Mouse (Mus musculus): ENCODE data around the gene Cc2d2b. TPM values are rescaled to one million over a fixed set of nuclear protein-coding genes. Genes with fewer than 3 reads are reported as not detected.

The Cc2d2b gene
- total RNA-seq (2022): 1 to 10 TPM in 1 of 4 experiments, under 1 TPM in 3; 0.53 to 1.1 (median 0.74) TPM

DNA sequence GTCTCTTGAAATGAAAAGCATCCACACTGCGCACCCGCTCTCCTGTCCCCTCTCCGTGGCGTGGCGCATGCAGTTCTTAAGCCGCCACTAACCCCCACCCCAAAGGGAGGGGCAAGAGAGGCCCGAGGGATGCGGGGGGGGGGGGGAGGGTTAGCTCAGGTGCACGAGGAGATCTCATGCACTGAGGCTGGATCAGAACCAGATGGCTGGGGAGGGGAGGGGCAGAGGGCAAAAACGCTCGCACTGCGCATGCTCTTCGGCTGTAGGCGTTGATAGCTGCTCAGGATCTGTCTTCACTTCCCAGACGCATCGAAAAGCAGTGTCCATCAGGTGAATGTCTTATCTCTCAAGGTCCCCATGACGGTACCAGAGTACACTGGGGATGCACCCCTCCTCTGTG lies at the start of gene Cc2d2b:
Gene Cc2d2b (plus strand): TSS at position 195 of the 400 bp plus-strand sequence.
- no peak for DNase-seq (ENCODE audit: low spot score in 2 of 2)

DNA sequence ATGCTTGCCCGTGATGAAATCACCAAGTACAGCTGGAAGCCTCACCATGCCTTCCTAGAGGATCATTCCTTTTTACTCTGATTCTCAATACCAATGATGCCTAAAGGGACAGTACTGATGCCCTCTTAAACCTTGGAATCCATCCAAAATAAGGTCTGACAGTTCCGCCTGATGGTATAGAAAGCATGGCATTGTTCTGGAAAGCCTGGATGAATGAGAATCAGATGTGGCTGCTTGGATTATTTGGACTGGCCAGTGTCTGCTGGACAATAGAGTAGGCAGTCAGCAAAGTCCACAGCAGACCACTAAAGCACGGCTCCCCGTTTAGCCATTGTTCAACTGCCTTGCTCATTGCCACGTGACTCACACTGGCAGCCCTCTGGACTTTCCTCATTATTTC lies 48.7 kb upstream of the Cc2d2b start:
- no peak for DNase-seq (ENCODE audit: low spot score in 2 of 2)

DNA sequence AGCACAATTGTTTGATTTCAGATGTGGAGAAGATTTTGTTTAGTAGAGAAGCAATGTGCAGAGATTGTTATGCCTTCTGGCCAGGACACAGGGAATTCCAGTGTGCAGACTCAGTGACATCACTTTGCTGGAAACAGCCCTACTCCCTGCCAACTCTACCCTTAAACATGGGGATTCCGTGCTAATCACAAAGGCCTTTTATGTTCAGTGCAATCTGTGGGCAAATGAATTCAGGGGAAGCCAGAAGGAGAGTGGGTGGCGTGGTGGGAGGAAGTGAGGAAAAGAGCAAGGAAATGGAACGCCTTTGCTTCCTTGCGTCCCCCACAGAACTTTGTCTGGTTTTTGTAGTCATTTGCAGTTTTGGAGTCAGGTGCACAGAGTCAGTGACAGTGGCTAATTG lies 46.1 kb upstream of the Cc2d2b start:
- peak in 1 of 2 experiments; percentile 64 for DNase-seq (ENCODE audit: low spot score in 2 of 2)

DNA sequence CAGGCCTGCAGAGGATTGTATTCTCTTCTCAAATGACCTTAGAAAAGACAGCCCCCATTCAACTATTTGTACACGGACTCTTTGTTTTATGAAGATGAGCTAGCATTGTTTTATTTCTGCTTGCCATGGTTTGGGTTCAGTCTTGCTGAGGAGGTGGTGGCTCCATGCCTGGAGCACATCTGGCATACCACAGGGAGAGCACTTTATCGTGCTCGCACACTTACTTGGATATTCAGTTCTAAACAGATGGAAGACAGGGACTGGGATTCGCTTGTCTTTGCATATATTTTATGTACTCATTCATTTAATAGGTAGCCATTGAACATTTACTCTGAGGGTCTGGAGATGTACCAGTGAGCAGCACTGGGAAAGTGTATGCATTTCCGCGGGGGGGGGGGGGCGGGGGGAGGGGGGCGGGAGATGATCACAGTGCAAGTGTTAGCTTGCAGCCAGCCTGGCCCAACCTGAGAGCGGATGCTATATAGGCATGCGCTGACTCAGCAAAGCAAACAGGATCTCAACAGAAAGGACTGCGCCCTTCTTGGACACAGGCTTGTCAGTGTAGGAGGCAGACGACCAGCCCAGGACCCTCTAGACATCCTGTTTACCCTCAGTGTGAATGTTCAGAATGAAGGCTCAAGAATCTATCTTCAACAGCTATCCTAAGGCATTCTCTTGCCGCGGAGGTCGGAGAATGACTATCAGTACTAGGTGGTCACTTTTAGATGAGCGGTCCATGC lies 35.5 kb upstream of the Cc2d2b start:
- peak in 1 of 2 experiments; percentile 29 for DNase-seq (ENCODE audit: low spot score in 2 of 2)

DNA sequence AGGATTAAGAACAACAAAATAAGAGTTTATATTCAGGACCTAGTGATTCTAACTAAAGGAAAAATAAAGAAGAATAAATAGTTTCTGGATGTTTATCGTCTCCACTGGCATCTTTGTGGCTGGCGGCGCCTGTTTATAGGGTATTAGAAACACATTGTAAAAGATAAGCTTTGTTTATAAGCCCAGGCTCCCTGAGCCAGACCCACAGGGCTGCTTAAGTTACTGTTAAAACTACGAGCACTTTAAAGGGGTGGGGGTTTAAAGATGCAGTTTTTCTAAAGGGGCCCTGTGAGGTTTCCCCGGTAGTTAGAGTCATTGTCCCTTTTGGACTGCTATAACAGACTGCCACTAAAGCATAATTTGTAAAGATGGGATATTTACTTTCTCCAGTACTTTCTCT lies 33.9 kb upstream of the Cc2d2b start:
- DNase-seq (ENCODE audit: low spot score in 2 of 2): no peak

DNA sequence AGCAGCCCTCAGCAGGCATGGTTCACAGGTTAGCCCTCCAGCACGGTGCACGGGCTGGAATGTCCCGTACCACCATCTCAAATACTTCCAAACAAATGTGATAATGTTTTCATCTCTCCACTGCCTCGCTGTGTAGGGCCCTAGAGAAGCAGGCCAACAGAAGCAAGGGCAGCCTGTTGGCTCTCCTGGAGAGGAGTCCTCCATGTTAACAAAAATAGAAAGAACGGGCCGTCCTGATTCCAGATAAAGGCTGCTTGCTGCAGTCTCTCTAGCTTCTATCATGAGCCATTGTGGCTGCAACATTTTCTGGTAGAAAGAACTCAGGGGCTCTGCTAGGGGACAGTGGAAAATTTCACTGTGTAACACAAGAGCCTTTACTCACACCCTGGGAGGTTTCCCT lies 31.6 kb upstream of the Cc2d2b start:
- no peak for DNase-seq (ENCODE audit: low spot score in 2 of 2)

DNA sequence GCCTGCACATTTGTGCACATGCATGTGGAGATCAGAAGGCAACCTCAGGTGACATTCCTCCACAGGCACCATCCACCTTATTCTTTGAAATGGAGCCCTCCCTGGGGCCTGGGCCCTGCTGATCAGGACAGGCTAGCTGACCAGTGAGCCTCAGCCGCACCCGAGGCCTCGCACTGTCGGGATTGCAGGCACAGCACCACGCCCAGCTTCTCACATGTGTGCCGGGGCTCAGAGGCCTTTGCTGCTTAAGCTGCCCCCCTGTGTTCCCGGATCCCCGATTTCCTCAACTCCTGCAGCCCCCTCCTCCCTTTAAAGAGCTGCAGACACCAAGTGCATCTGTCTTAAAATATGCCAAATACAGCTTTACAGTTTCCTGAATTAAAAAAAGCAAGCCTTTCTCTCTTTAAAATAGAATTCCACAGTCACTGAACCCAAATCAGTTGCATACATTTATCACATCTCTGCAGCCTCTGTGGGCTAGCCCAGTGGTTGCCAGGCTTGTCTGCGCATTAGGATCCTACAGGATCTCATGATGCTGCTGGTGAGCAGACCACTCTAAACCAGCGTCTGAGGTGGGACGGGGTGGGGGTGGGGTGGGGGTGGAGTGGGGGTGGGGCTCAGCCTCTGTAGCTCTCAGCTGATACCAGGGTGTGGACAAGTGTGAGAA lies 29.0 kb upstream of the Cc2d2b start:
- no peak for DNase-seq (ENCODE audit: low spot score in 2 of 2)

DNA sequence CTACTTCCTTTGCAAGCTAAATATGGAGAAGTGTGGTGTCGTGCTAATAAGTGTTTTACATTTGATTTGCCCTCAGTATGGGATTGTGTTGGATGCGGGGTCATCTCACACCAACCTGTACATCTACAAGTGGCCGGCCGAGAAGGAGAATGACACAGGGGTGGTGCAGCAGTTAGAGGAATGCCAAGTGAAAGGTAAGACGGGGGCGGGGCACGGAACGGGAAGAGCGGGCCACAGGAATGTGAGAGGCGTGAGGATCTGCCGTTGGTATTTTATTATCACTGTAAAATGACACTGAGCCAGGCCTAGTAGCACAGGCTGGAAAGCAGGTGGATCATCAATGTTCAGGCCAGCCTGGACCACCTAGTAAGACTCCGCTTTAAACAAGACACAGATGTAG lies 28.2 kb upstream of the Cc2d2b start:
- no peak for DNase-seq (ENCODE audit: low spot score in 2 of 2)

DNA sequence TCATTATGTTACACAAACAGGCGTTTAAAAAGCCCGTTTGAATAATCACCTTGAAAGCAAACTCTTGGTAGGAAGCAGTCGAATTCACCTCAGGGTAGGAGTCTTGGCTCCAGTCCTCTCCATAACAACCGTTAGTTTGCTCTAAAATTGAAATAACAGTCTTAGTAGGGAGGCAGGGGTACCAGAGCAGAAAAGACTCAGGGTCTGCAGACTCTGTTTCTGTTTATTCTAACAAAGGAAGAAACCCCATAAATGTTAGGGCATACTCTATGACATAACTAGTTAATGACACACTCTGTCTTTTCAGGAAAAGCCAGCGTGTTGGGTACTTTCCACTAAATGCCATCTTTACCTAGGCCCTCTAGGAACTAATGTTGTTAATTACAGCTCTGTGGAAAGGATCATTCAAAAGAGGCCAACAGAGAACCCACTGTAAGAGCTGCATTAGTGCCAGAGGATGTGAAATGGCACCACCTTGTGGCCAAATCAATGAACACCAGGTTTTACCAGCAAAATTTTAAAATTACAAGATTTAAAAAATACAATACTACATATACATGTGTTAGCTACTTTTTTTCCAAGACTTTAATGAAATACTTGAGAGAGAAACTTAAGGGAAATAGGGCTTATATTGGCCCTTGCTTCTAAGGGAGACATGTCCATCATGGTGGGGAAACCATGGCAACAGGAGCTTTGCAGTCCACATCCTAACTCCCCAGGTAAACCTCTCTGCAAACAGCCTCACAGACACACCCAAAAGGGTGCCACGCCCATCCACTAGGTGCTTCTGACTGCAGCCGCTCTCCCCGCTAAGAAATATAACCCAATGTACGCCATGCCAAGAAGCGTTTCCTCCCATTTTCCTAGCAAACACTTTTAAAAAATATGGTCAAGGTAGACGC lies 26.2 kb upstream of the Cc2d2b start:
- peak in 1 of 2 experiments; percentile 47 for DNase-seq (ENCODE audit: low spot score in 2 of 2)

DNA sequence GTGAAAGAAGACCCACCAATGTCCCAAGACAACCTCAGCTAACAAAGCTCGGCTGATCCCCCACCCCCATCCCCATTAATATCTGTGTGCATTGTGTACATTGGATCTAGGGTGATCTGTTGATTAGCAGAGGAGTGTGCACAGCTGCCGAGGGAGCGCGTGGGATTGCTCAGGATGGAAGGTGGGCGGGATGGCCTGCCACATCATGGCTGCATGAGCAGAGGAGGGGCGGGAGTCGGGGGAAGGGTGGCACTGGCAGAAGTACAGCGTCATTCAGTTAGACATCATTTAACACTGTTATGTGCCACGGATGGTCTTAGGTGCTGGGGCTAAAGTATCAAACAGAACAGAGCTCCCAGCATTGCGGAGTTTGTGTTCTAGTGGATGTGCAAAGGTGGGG lies 25.0 kb upstream of the Cc2d2b start:
- DNase-seq (ENCODE audit: low spot score in 2 of 2): peak in 1 of 2 experiments; percentile 33

DNA sequence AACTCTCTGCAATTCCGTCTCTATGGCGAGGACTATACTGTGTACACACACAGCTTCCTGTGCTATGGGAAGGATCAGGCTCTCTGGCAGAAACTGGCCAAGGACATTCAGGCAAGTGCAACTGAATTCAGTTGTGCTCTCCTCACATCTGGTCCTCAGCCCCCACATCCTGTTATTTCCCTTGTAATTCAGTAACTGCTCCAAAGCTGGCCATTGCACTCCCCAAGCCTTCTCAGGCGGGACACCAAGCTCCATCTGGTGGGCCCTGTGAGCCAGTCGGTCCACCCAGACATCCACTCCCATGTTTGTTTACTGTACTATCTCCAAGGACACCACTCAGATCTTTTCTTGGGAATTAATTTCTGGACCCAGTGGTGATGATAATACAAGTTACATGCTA lies 22.4 kb upstream of the Cc2d2b start:
- no peak for DNase-seq (ENCODE audit: low spot score in 2 of 2)

DNA sequence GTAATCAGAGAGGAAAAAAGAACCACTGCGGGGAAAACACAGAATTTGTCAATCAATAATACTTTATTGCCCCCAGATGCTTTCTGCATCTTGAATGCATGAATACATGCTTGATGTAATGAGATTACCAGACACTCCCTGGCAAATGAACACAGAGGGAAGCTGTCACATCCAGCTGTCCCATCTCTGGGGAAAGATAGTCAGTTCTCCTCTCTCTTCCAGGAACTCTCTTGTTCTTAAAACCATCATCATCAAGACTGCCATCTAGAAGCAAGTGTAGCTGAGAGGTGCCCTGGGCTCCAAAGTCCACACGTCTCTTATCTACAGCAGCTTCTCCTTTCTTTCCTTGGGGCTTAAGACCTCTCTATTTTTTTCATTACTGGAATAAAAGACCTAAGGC lies 21.9 kb upstream of the Cc2d2b start:
- DNase-seq (ENCODE audit: low spot score in 2 of 2): no peak

DNA sequence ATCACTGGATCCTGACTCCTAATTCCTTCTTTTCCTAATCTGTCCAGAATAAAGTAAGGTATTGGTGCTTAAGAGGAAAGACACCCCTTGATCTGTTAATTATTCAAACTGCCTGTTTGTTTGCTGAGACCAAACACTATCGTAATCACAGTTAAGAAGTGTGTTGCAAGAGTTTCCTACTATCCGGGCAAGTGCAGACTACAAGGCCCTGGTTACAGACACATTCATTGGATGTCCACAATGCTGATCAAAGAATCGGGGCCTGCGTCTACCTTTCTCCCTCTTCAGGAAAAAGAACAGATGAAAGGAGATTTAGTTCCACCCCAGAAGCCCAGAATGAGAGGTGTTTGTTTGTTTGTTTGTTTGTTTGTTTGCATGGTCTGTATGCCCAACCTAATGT lies 20.3 kb upstream of the Cc2d2b start:
- DNase-seq (ENCODE audit: low spot score in 2 of 2): no peak

DNA sequence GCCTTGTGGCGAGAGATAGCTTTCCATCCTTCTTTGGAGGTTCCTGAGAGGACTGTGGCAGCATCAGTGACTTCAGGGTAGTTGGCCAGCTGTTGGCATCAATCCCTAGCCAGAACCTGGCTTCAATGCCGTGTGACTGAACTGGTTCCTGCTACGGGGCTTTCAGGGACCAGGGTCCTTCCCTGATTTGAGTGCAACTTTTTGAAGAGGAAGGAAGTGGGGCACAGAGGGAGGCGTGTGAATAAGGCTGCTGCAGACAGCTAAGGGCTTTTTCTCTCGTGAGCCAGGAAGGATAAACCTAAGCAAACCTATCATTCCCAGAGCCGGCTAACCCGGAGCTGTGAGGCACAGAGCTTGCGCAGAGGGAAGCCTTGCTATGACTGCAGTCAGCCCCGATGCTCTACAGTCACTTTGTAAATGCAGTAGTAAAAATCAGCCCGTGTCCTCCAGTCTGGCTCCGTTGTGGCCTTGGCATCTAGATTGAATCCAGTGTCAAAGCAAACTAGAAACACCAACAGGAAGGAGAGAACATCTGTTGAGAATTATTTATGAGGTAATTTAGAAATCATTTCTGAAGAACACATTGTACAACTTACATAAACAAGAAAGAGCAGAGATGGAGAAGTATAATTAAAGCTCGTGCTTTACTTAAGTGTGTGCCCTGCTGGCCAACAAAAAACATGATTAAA lies 19.7 kb upstream of the Cc2d2b start:
- no peak for DNase-seq (ENCODE audit: low spot score in 2 of 2)

DNA sequence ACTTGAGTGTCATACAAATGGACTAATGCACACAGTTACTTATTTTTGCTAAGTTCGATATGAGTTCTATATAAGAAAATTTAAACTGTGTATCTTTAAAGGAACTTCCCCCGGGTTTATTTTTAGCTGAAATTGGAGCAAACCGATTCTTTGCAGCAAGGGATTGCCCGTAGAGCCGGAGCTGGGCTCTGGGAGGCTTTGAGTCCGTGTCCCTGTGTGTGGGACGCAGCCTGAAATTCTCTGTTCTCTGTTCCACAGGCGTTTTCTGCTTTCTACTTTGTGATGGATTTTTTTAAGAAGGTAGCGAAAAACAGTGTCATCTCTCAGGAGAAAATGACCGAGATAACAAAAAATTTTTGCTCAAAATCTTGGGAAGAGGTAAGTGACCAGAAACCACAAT lies 15.1 kb upstream of the Cc2d2b start:
- no peak for DNase-seq (ENCODE audit: low spot score in 2 of 2)

DNA sequence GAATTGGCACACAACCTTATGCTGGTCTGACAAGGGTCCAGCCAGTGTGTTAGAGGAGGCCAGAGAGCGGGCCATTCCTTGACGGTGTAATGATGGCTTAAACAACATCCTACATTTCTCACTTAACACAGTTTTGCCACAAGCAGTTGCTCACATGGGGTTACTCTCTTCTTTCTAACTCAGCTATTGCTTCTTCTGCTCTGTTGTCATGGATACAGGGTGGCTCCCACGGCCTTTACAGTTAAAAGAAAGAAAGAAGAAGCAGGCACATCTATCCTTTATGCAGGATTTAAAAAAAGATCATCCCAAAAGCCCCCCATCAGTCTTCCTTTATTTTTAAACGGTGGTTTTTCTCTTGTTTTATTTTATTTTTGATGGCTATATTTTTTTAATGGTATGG lies 14.7 kb upstream of the Cc2d2b start:
- no peak for DNase-seq (ENCODE audit: low spot score in 2 of 2)

DNA sequence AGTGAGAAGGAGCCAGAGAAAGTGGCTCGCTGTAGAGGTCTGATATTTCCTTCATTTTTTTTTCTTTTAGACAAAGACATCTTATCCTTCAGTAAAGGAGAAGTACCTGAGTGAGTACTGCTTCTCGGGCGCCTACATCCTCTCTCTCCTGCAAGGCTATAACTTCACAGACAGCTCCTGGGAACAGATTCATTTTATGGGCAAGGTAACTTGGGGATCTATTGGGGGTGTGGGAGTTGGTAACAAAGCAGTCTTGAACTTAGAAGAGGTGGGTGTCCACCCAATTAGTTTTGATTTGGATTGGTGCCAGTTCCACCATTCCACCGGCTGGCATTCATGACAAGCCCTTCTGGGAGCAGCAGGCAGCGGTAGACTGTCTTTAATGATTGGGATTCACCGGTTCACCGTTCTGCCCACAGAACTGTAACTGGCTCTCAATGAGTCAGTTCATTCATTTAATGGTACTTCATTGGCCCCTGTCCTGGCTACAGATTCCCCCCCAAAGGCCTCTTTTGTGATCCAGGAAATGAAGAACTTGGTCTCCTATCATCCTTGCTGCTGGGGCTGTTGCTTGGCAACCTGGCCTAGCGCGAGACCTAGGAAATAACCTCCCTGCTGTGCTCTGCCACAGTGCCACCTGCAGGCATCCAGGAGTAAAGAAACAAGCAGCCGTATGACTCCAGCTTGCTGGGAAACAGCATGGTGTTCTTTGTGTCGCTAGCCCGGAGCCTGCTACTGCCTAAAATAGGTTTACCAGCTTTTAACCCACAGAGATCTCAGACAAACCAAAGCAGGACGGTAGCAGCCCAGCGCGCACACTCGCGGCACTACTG lies 11.7 kb upstream of the Cc2d2b start:
- DNase-seq (ENCODE audit: low spot score in 2 of 2): peak; percentile 49 to 78

DNA sequence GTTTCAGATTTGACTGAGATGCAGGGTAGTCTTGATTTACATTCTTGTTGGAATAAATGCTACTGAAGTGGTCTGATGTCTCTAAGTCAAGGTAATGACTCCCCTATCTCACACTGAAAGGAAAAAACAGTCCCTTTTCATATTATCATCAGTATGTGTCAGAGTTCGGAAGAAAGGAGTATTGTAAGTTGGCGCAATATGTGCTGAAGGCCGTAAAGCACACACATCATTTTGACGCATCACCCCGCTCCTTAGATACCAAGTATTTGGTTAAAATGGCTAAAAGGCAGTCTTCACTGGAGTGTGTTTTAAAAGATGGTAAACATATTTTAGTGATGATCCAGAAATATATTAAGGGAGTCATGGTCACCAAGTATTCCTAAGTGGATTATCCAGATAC lies 10.9 kb upstream of the Cc2d2b start:
- no peak for DNase-seq (ENCODE audit: low spot score in 2 of 2)

DNA sequence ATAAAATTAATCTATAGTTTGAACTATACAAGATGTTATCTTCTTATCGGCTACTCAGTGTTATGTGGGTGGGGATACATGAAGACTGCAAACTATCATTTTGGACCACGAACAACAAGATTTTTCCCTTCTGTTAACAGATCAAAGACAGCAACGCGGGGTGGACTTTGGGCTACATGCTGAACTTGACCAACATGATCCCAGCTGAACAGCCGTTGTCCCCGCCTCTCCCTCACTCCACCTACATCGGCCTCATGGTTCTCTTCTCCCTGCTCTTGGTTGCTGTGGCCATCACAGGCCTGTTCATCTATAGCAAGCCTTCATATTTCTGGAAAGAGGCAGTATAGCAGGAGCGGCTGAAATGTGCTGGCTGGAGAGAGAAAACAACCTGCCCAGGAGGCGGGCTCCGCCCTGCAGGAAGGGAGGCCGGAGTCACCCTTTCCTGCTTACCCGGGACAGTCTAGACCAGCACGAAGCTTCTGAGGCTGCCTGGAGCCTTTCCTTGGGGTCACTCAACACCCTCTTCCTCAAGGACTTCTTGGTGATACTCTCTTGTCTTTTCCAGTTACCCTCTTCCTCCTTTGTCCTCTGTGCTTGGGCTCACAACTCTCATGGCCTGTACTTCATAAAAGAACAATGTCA lies 9.7 kb upstream of the Cc2d2b start:
- no peak for DNase-seq (ENCODE audit: low spot score in 2 of 2)

DNA sequence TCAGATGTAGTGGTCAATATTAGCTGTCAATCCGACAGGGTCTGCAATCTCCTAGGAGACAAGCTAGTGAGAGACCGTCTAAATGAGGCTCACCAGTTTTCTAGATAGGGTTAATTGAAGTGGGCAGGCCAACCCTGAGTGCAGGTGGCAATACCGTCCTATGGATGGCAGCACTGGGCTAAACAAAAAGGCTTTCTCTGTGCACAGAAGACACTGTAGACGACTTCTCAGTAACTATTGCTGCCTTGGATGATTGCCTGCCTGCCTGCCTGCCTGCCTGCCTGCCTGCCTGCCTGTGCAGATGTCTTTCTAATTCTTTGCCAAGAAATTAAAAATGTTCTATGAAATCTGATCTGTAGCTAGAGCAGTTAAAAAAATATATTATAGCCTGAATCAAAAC lies 1.9 kb upstream of the Cc2d2b start:
- DNase-seq (ENCODE audit: low spot score in 2 of 2): no peak

All from left cerebral cortex, adult 8-10 months (tissue).